Mouse (Mus musculus) intestine, postnatal 0 days (tissue): ENCODE results near the gene Rpp40. TPM values are rescaled to one million over a fixed set of nuclear protein-coding genes. Genes with fewer than 3 reads are reported as not detected.
A peak's percentile ranks its signal among the peaks of the same experiment; 100 is the strongest.

Source experiments
- ATAC-seq: fragments of 200-750 bp; cut with Nextera tagmentation; 2 replicates; pipeline ENCODE4 v1.8.0; 2017; ENCODE audit warnings: mild to moderate bottlenecking, moderate TSS enrichment, moderate library complexity
- H3K27ac ChIP-seq: fragments of 300-500 bp; sonication (generic); 2 replicates; pipeline ENCODE4 v1.5.1; 2014; ENCODE audit warnings: mild to moderate bottlenecking, low read depth, low read length, moderate library complexity
- H3K27me3 ChIP-seq: fragments of 300-500 bp; sonication (generic); replicated peaks from 2 replicates; pipeline ENCODE4 v1.6.1; 2014; ENCODE audit warnings: low read length, mixed read lengths; ENCODE audit not compliant: control insufficient read depth, insufficient read depth
- H3K36me3 ChIP-seq: fragments of 300-500 bp; sonication (generic); 2 replicates; pipeline ENCODE4 v1.6.1; 2014; ENCODE audit warnings: mild to moderate bottlenecking, moderate library complexity; ENCODE audit not compliant: control insufficient read depth, insufficient read depth
- H3K4me1 ChIP-seq: fragments of 300-500 bp; sonication (generic); replicated peaks from 2 replicates; pipeline ENCODE4 v1.6.1; 2014; ENCODE audit warnings: antibody characterized with exemption, low read length, mixed read lengths; ENCODE audit not compliant: control insufficient read depth, insufficient read depth
- H3K4me2 ChIP-seq: fragments of 300-500 bp; sonication (generic); replicated peaks from 2 replicates; pipeline ENCODE4 v1.6.1; 2014; ENCODE audit warnings: low read depth, mild to moderate bottlenecking, moderate library complexity
- H3K4me3 ChIP-seq: fragments of 300-500 bp; sonication (generic); 2 replicates; pipeline ENCODE4 v1.5.1; 2014; ENCODE audit warnings: low read depth, low read length
- H3K9ac ChIP-seq: fragments of 300-500 bp; sonication (generic); 2 replicates; pipeline ENCODE4 v1.6.1; 2014; ENCODE audit warnings: mild to moderate bottlenecking, low read depth, low read length
- H3K9me3 ChIP-seq: fragments of 300-500 bp; sonication (generic); 2 replicates; pipeline ENCODE4 v1.6.1; 2016; ENCODE audit warnings: mixed run types; ENCODE audit not compliant: control insufficient read depth
- CTCF ChIP-seq: sonication (generic); IDR thresholded peaks from 2 replicates; pipeline ENCODE4 v1.5.1; 2016; ENCODE audit warnings: low read depth, mild to moderate bottlenecking, control low read depth, antibody characterized with exemption, moderate library complexity
- WGBS: fragments of 180-500 bp; shearing (Covaris S2); extraction: QIAGEN DNeasy Blood & Tissue Kit; methylation state at CpG from one replicate; pipeline ENCODE4 v1.1.7; 2014; 5-methylcytosine and 5-hydroxymethylcytosine counted together
- polyA plus RNA-seq: library from polyadenylated mRNA; unstranded; fragments of >200 nt; fragmentation: Nextera tagmentation; extraction: Ambion mirVana; gene quantifications from 2 replicates; pipeline ENCODE4 v1.2.1, GENCODE M21; 2015

The Rpp40 gene
- polyA plus RNA-seq, result 6.6 and 9.1 TPM in 2 replicates

DNA sequence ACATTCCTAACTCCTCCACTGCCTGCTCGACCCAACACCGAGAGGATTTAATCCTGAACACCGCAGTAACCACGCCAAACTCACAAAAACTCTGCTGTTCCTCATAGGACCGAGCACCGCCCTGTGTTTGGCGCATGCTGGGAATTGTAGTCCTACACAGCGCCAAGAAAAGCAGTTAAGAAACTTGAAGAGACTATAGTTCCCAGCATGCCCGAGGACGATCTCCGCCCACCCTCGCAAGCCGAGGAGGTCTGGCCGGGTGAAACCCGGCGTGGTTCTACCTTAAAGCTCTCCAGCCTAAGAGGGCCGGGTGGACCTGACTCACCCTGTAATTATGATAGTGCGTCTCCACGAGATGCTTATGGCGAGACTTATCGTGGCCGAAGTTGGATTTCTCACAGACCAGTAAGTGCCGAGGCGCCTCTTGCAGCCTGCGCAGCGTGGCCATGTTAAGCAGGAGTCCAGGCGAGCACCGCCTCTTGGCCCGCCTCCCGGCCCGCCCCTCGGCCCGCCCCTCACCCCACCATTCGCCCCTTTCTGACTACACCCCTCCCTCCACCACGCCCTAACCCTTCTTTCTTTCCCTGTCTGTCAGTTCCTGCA is at the start of gene Rpp40:
Gene Rpp40 (minus strand): TSS at position 481 of the 603 bp plus-strand sequence.
- peak within 1 kb of the TSS; percentile 78 for H3K4me2 ChIP-seq
- H3K27me3 ChIP-seq, result no peaks in the 10 kb centered on the region
- ATAC-seq, result peak; percentile 99
- no peak for TF ChIP-seq CTCF
- peak within 1 kb of the TSS; percentile 56 for H3K9ac ChIP-seq
- H3K9me3 ChIP-seq, result no peaks in the 10 kb centered on the region
- WGBS, result 1% methylated on average over 35 of the region's 35 CpGs
- H3K27ac ChIP-seq, result no peak within 1 kb of the TSS
- peak within 1 kb of the TSS; percentile 78 for H3K4me3 ChIP-seq
- no peaks in the 10 kb centered on the region for H3K36me3 ChIP-seq
- no peaks in the 10 kb centered on the region for H3K4me1 ChIP-seq

DNA sequence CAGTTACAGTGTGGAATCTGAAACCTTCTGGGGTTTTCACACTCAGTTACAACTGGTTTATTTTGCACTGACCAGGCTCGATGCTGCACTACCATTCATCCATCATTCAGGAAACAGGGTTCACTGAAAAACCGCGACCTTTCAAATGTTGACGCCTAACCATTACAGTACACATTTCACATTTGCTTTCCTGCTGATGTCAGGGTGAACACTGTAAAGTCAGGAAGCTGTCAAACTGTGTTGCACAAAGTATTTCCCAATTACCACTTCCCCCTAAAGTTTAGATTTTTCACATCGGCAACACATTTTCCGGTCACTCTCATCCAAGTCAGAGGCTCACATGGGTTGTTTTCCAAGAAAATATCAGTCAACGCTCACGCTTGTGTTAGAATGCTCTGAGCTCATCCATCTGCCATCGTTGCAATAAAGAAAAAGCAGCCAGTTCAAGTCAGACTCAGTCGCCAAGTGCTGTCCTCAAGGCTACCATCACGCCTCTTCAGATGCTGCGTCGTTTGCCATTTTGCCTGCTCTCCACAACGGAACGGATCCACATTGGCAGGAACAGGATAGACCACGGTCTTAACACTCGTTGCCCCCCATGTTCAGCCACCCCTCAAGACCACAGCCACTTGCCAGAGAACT is 43.8 kb upstream of the Rpp40 start:
- no peak for TF ChIP-seq CTCF
- WGBS, result 71% methylated on average over 17 of the region's 17 CpGs
- Histone ChIP-seq H3K9ac (no peak overlapping the region), H3K27me3 (no peaks in the 10 kb centered on the region), H3K4me3 (no peak overlapping the region), H3K36me3 (no peaks in the 10 kb centered on the region), H3K4me1 (no peaks in the 10 kb centered on the region; the same call in 1 of the 2 replicates), H3K4me2 (no peak overlapping the region), H3K27ac (no peak overlapping the region), H3K9me3 (no peaks in the 10 kb centered on the region)
- no peak for ATAC-seq

DNA sequence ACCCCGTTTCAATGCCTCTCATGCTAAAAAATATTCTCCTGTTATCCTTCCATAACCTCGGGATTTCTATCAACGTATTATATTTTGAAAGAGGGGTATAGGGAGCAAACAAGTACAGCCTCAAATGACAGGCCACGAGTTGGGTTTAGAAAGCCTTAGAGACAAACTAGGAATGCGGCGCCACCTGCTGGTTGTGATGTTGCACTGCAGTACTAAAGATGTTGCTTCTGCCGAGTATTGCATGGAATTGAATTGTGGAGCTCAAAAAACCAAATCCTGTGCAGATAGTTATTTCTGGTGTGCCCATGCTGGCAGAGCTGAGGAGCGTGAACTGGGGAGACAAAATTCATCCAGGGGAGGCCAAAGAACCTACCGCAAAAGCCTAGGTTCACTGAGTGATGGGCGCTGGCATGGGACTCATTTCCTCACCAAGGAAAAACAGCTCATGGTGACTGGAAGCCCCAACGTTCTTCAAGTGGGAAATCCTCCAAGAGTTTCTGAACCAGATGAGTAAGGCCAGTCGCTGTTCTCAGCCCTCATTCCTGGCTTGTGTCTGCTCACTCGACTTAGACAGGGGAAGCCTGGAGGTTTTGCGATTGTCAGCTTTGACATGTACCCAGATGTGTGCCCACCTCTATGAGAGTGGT is 41.3 kb upstream of the Rpp40 start:
- no peaks in the 10 kb centered on the region for H3K9me3 ChIP-seq
- no peak overlapping the region for H3K4me3 ChIP-seq
- no peak overlapping the region for H3K9ac ChIP-seq
- no peak overlapping the region for H3K27ac ChIP-seq
- H3K36me3 ChIP-seq, result no peaks in the 10 kb centered on the region
- ATAC-seq, result no peak
- 22% methylated on average over 14 of the region's 14 CpGs for WGBS
- H3K27me3 ChIP-seq, result no peaks in the 10 kb centered on the region
- no peak overlapping the region for H3K4me2 ChIP-seq
- peak; percentile 96 for TF ChIP-seq CTCF
- H3K4me1 ChIP-seq, result no peaks in the 10 kb centered on the region; the same call in 1 of the 2 replicates

DNA sequence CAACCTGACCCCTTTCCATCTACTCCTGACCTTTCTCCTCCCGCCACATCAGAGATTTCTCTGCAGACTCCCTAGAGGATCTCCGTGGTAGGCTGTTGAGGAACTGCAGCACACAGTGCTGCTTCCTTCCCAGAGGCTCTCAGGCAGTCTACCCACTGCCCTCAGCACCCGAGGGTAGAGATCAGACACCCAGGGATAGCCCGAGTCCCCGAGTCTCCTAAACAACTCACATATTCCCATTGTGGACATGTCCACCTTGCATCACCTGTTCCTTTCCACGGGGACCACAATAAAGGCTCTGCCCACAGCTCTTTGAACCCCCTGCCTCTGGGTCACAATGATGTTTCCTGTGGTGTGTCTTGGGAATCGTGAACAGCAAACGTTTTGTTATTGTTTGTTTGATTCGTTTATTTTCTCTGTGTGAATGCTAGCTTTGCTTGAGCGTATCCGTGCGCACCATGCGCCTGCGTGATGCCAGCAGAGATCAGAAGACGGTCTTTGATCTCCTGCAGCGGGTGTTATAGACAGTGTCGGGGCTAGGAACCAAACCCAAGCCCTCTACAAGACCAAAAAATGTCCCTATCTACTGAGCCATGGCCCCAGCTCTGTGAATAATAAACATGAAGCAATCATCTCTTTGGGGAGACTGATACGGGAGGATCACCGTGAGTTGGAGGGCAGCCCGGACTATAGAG is 40.6 kb upstream of the Rpp40 start:
- Histone ChIP-seq H3K27me3 (no peaks in the 10 kb centered on the region), H3K4me2 (no peak overlapping the region), H3K9ac (no peak overlapping the region), H3K4me3 (no peak overlapping the region), H3K27ac (no peak overlapping the region), H3K36me3 (no peaks in the 10 kb centered on the region), H3K4me1 (no peaks in the 10 kb centered on the region; the same call in 1 of the 2 replicates), H3K9me3 (no peaks in the 10 kb centered on the region)
- ATAC-seq, result no peak
- no peak for TF ChIP-seq CTCF
- 72% methylated on average over 20 of the region's 20 CpGs for WGBS

DNA sequence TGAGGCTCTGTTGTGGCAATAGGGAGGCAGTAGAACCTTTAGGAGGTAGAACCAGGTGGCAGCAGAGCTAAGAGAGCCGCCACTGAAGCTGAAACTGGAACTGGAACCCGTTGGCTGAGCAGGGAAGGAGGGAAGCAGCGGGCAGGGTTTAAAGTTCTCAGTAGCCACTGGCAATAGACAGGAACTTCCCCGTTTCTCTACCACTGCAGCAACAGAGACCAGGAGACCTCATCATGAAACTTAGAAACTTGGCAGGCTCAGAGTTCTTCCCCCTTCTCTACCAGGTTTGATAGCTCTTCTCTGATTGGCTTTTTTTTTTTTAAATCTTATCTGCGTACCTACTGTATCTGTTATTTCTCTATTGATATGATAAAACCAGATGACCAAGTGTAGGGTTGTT is 34.8 kb upstream of the Rpp40 start:
- TF ChIP-seq CTCF, result no peak
- Histone ChIP-seq H3K36me3 (no peaks in the 10 kb centered on the region), H3K9ac (no peak overlapping the region), H3K4me3 (no peak overlapping the region), H3K27ac (no peak overlapping the region), H3K9me3 (no peaks in the 10 kb centered on the region), H3K4me2 (no peak overlapping the region), H3K27me3 (no peaks in the 10 kb centered on the region), H3K4me1 (no peaks in the 10 kb centered on the region)
- 70% methylated on average over 5 of the region's 5 CpGs for WGBS
- ATAC-seq, result no peak
